In the genomic region with DNA sequence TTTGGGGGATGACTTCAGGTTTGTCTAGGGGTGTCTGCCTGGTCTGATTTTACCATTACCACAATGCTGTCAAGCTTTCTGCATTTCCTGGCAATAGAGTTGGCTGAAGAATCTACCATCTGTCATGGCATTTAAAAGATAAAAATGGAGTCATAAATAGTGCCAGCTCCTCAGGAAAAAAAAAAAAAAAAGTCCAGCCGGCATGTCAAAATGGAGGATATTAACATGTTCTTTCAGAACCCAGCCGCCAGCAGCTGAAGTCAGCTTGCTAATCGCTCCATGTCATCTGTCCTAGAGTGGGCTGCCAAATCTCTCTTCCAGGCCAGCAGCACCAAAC, we compare ENCODE assay signal across 9 mouse cellular contexts.
DNase-seq lines count a peak whose midpoint lies in the region; ATAC-seq and TF ChIP-seq lines count a peak whose summit lies in the region.
"Had no signal": no experiment of that assay in that cellular context is flagged by ENCODE, and none has a peak within 500 bp of the region (broad histone marks: within the 10 kb centered on the region; RNA-seq: fewer than 3 reads in every experiment).

No protein-coding gene starts in this region.

- H3K9me3 ChIP-seq in hindbrain, postnatal 0 days (ENCODE audit: low read length): no peaks in the 10 kb centered on the region
- no peaks in the 10 kb centered on the region for H3K9me3 ChIP-seq in midbrain, embryonic 16.5 days (replicated peaks; ENCODE audit: control insufficient read depth, low read length, poor library complexity, severe bottlenecking)

- H3K27ac ChIP-seq in hindbrain, postnatal 0 days: peak overlapping the region; percentile 76
- peak overlapping the region; percentile 63 for H3K27ac ChIP-seq in midbrain, embryonic 16.5 days (ENCODE audit: low read length)

- 22% methylated on average over 3 of the region's 3 CpGs for WGBS in hindbrain, postnatal 0 days
- whole genome bisulfite sequencing in midbrain, embryonic 16.5 days: 14% methylated on average over 3 of the region's 3 CpGs

- no peak for TF ChIP-seq CTCF in hindbrain, postnatal 0 days (IDR thresholded peaks at IDR 0.05; ENCODE audit: low read depth)

- H3K4me2 ChIP-seq in hindbrain, postnatal 0 days (ENCODE audit: low read depth, low read length): peak overlapping the region; percentile 30; the same call in 1 of the 2 replicates
- peak overlapping the region; percentile 12; the same call in 1 of the 2 replicates for H3K4me2 ChIP-seq in midbrain, embryonic 16.5 days (ENCODE audit: low read length)

- H3K36me3 ChIP-seq in hindbrain, postnatal 0 days (ENCODE audit: insufficient read depth, low read length): no peaks in the 10 kb centered on the region
- H3K36me3 ChIP-seq in midbrain, embryonic 16.5 days (ENCODE audit: control insufficient read depth, insufficient read depth, low read length): no peaks in the 10 kb centered on the region

- H3K4me1 ChIP-seq in hindbrain, postnatal 0 days (ENCODE audit: insufficient read depth, low read length): no peaks in the 10 kb centered on the region
- H3K4me1 ChIP-seq in midbrain, embryonic 16.5 days (ENCODE audit: control insufficient read depth, insufficient read depth, low read length): no peaks in the 10 kb centered on the region
- H3K4me1 ChIP-seq: megakaryocyte, embryonic 14.5 days had no signal

- intact Hi-C loops in gastrocnemius, postnatal 36 days (cut with DNase I): loop anchor here (5.0 kb wide), 1 partner anchor 236 kb away; no protein-coding TSS in a partner anchor

- peak; percentile 83 for DNase-seq in brain, embryonic 18.5 days (ENCODE audit: low read depth, low spot score)
- DNase-seq in cerebellum, adult 8-10 months: peak; percentile 70
- DNase-seq in hindbrain, postnatal 0 days (ENCODE audit: low spot score): peak; percentile 84
- DNase-seq in ovary, adult 18-20 months (ENCODE audit: low spot score): no peak
- DNase-seq in natural killer cell, adult 2 months (ENCODE audit: low spot score in 2 of 2): no peak
- no peak for DNase-seq in gastrocnemius, postnatal 36 days
- DNase-seq: thymus, postnatal 25 days had no signal

- ATAC-seq in hindbrain, postnatal 0 days: peak; percentile 80
- ATAC-seq in midbrain, embryonic 16.5 days: peak; percentile 54

- no peak overlapping the region for H3K4me3 ChIP-seq in hindbrain, postnatal 0 days (ENCODE audit: low read length)
- no peak overlapping the region for H3K4me3 ChIP-seq in midbrain, embryonic 16.5 days (ENCODE audit: low read depth, low read length)
- H3K4me3 ChIP-seq: megakaryocyte, embryonic 14.5 days had no signal

- no peaks in the 10 kb centered on the region for H3K27me3 ChIP-seq in hindbrain, postnatal 0 days (ENCODE audit: insufficient read depth, low read length)
- no peaks in the 10 kb centered on the region for H3K27me3 ChIP-seq in midbrain, embryonic 16.5 days (ENCODE audit: control insufficient read depth, insufficient read depth, low read depth, low read length)
- H3K27me3 ChIP-seq: megakaryocyte, embryonic 14.5 days had no signal

- no peak overlapping the region for H3K9ac ChIP-seq in hindbrain, postnatal 0 days (replicated peaks; ENCODE audit: low read length)
- no peak overlapping the region for H3K9ac ChIP-seq in midbrain, embryonic 16.5 days (ENCODE audit: low read depth, low read length)

Comparison
In these comparisons a context has a peak if more than half of its experiments do, and no peak if none do; other contexts are left out.
1. DNase-seq: peak in brain, embryonic 18.5 days (single experiment), cerebellum, adult 8-10 months (single experiment) and hindbrain, postnatal 0 days (single experiment); none in ovary, adult 18-20 months (single experiment), natural killer cell, adult 2 months (0 of 2) and gastrocnemius, postnatal 36 days (0 of 2).